Mouse (Mus musculus) frontal cortex, postnatal 25 days (tissue): ENCODE results near the gene Gm17428.
A peak's percentile ranks its signal among the peaks of the same experiment; 100 is the strongest.

ENCODE experiments used
- DNase-seq, 2 experiments: peaks; one replicate each; pipeline ENCODE4 v3.0.0; 2022; ENCODE audit warnings: low spot score in 2 of 2

The Gm17428 gene

DNA sequence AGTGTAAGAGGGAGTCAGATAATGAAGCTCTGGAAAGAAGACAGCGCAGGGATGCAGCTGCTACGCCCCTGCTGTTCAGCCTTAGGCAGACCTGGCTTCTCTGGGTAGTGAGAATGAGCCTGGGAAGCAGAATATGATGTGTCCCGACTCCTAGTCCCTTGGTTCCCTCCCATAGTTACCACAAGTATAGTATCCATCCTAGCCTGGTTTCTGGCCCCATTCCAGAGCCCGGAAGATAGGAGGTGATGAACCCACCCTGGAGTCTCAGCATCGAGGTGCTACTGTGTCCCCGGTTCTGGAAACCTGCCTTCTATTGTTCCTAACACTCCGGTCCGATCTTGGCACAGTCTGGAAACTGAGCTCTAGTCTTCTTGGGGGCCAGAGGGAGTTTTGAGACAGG, 31.7 kb downstream of the Gm17428 start:
- no peak for DNase-seq

DNA sequence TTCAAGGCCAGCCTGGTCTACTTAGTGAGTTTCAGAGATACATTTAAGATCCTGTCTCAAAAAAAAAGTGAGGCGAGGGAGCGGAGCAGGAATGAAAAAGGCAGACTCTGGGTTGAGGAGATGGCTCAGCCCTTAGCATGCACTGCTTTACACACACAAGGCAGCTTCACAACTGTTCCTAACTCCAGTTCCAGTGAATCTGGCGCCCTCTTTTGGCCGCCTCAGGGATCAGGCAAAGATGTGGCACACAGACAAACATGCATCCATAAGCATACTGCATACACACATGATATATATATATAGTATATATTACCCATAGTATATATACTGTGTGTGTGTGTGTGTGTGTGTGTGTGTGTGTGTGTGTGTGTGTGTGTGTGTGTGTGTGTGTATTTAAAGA, 34.4 kb downstream of the Gm17428 start:
- no peak for DNase-seq

DNA sequence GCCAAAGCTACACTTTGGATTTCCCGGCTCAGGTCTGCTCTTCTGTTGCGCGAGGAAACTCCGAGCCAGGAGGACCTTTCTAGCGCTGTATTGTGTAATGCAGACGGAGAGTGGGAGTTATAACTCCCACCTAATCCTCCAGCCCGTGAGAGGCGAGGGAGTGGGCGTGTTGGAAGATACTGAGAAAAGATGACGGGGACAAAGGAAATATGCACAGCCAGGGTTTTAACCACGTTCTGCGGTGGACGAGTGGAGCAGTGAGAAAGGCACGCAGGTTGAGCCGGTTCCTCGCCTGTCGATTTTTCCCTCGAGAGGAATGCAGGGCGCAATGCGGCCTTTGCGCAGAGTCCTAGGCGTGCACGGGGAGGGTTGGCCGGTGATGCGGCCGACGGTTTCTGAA, 37.9 kb downstream of the Gm17428 start:
- DNase-seq: no peak

DNA sequence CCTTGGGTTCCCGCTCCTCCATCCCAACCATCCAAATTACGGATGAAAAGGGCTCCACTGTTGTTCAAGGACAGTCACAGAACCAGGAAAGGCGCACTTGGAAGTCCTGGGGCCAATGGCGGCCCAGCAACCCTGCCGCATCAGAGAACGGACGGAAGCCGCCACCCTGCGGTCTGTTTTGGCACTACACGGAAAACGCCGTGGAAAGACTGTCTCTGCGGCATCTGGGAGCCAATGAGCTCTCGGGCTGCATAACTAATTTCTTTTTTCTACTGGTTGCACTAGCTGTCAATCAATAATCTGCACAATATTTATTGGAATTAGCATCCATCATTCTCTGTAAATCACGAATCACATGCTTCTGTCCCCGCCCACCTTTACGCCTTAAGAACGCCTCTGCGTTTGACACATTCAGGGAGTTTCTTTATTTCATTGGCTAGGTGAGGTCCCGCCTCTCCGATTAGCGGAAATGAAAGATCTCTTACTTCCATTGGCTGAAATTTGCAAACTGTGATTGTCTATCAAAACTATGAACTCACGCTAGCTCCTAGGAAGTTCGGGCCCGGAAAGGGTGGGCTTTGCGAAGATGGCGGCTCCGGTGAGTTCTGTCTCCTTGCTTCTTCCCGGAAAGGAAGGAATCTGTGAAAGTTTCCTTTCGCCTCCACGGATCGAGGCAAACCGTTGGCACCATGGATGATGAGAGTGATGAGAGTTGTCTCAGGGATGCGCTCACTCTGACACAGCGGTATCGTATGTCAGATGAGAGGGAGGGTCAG, 38.4 kb downstream of the Gm17428 start, which contains the start of gene Ngdn:
Ngdn (plus strand) TSS at position 464 of the 776 bp plus-strand sequence.
- peak; percentile 100 for DNase-seq

DNA sequence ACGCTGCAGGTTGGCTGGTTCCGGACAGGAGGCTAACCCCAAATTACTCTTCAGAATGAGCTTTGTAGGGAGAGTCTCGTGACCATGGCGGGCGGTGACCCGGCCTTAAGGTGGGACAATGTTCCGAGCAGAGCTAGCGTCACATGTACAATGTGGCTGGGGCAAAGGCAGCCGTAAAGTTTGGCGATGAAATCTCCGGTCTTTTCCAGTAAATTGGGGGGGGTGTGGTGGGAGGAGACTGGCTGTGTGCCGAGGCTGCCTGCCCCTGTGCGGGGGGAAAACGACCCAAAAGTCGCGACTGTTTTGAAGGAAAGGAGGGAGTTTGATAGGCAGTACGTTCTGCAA, 39.0 kb downstream of the Gm17428 start:
- no peak for DNase-seq

DNA sequence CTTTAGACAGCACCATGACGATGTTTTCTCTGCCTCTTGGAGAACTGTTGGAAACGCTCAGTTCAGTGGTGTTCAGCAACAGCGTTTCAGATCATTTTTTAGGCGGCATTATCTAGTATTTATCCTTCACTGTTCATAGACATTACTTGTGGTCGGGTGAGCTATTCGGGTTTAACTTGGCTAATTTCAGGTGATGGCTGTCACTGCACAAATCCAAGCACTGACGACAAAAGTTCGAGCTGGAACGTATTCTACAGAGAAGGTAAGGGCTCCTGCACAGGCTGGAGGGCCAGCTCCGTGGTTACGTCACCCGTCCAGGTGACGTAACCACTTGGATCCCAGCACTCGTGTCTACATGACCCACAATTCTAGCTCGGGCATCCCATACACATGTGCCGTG, 40.1 kb downstream of the Gm17428 start:
- DNase-seq: no peak

DNA sequence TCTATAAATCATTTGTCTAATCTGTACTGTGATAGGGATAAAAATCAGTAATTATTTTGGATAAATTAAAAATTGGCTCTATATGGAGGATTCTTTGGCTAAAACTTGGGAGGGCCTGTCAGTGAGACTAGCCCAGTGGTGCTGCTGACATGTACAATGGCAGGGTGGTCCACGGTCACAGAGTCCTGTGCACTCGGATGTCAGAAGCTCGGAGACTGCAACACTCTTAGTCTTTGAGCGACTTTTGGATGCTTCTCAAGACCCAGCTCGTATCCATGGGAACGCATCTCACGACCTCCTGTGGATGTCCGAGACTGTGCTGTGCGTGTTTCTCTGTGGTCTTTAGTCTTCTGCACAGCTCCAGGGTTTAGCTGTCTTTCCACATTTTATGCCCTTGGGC, 43.7 kb downstream of the Gm17428 start:
- no peak for DNase-seq

DNA sequence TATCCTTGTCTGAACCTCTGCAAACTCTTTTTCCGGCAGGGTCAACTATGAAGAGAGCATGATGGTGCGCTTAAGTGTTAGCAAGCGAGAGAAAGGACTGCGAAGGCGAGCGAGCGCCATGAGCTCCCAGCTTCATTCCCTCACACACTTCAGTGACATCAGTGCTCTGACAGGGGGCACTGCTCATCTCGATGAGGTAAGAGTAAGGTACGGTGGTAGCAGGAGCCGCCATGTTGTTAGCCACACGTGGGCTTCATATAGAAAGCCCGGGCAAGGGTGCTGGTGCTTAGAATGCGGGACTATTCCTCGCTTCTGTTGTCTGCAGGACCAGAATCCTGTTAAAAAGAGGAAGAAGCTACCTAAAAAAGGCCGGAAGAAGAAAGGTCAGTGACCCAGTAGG, 46.3 kb downstream of the Gm17428 start:
- no peak for DNase-seq

DNA sequence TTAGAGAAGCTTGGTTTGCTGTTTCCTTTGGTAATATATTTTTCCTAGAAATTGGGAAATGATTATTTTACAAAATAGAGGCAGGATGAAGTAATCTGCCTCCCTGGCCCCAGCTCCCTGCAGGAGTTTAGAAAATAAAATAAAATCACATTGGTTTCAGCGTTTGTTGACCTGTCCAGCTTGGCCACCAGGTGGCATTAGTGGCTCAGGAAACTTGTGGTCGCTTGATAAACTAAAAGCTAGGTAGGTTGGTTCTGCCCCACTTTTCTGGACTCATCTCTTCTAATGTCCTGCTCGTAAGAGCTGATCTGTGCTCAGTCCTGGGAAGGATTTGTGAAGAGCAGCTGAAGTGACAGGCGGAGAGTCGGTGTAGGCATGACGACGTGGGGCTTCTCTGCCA, 47.5 kb downstream of the Gm17428 start:
- DNase-seq: peak; percentile 41 to 48

DNA sequence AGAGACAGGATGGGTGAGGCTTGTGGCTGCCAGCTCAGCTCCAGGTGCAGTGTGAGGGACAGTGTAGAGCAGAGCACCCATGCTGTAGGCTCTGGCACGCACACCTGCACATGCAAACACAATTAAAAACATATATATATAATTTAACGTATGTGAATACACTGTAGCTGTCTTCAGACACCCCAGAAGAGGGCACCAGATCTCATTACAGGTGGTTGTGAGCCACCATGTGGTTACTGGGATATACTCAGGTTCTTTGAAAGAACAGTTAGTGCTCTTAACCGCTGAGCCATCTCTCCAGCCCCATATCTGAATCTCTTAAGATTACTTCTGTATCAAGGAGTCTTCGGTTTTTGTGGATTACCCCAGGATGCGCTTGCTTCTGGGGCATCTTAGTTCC, 48.8 kb downstream of the Gm17428 start:
- no peak for DNase-seq
